Mouse (Mus musculus) E14TG2a.4 (cell line): Measurements from ENCODE around the gene Dnaic2.

Experiments used
- CTCF ChIP-seq: conservative IDR thresholded peaks from 2 replicates; pipeline ENCODE4 v1.5.1; 2014; ENCODE audit warnings: low read length
- NANOG ChIP-seq: IDR thresholded peaks from 2 replicates; pipeline ENCODE4 v1.6.1; 2014; ENCODE audit warnings: borderline replicate concordance, low read length, mixed read lengths
- POU5F1 ChIP-seq: IDR thresholded peaks from 2 replicates; pipeline ENCODE4 v1.6.1; 2014; ENCODE audit warnings: low read length, borderline replicate concordance

GRCm38 (mm10) chr11:114802540-114803267 is 75.5 kb downstream of the Dnaic2 start:
- TF ChIP-seq CTCF: no peak
- no peak for TF ChIP-seq POU5F1
- no peak for TF ChIP-seq NANOG
